Mouse (Mus musculus) neutrophil, adult 83 days (primary cell): ENCODE results near the gene Hp. TPM values are rescaled to one million over a fixed set of nuclear protein-coding genes. Genes with fewer than 3 reads are reported as not detected.

ENCODE experiments used
- total RNA-seq, 2 experiments: library from RNA; stranded (reverse); gene quantifications; one replicate each; pipeline ENCODE4 v1.2.4; 2023

Gene Hp
- total RNA-seq = 1,000 to 10,000 TPM in 1 of 2 experiments, 100 to 1,000 TPM in 1; 961 to 1,018 TPM

GRCm38 (mm10) chr8:109578900-109579301 lies at the start of gene Hp:
TSS of gene Hp (minus strand) at chr8:109579172.

GRCm38 (mm10) chr8:109614243-109615210 lies 35.6 kb upstream of the Hp start, which contains the start of gene Pkd1l3:
TSS of gene Pkd1l3 (plus strand) at chr8:109614517.

DNA sequence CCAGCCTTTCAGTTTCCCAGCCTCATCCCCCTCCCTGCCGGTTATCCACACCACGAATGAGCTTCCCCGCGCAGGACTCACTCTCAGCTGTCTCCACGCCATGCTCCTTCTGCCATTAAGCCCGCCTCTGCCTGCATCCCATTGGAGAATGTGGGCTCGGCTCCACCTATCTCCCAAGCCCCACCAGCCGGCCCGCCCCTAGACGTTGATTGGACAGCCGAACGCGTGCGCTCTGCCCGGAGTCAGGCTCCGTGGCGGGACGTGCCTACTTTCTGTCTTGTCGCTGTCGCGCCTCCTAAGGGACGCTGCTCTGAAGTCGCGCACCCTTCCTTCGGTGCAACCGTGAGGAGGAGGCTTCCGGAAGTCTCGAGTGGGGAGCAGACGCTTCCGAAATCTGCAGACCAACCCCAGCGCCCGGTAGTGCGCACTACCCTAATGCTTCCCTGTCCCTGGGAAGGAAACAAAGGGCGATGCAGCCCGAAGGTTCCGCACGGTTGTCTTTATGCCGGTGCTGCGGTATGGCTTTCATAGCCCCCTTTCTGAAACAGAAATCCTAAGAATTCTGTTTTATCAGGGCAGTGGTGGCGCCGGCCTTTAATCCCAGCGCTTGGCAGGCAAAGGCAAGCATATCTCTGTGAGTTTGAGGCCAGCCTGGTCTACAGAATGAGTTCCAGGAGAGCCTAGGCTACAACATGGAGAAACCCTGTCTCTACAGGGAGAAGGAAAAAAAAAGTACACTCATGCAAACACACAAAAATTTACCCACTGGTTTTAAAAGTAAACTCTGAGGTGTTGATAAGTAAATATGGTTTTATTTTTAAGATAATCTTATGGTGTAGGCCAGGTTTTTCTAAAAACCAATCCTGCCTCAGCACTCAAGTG lies 29.5 kb upstream of the Hp start, which contains the start of gene Dhodh:
Dhodh (minus strand) TSS at position 403 of the 882 bp plus-strand sequence.

DNA sequence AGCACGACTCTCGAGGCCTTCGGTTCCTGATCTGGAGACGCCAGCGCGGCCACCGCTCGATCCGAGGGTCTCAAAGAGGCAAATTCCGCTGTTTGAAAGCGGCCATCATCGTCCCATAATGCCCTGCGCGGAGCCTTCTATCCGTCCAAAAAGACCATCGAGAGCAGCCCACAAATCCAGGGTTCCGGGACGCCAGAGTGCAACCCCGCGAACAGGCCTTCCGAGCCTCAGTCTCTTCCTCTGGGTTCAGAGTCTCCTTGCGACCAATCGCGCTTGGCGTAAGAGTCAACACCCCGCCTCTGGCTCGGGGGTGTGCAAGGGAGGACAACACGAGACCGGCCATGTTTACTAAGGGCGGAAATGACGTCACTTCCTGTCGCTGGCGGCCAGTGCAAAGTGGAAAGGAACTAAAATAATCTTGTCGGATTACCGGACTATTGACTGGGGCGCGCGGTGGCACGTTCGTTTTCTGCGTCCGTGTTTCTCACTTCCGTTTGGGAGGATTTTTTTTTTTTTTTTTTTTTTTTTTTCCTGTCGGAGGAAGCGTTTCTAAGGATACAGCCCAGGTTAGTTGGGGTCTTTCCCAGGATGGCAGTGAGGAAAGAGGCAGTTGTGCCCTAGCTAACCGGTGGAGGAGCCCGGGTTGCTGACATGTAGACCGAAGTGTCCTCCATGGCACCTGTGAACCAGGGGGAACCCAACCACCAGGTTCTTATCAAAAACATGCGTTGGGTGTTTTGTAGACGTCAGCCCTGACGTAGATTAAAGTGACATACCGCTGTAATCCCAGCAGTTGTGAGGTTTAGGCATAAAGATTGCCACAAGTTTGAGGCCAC lies 13.3 kb downstream of the Hp start, which contains the start of the genes Dhx38 and Txnl4b:
Dhx38 (minus strand) TSS at position 364 of the 836 bp plus-strand sequence.
Txnl4b (plus strand) TSS at position 395 of the 836 bp plus-strand sequence.

Other genes with a start within 250 kb of the Hp start
- gene Pmfbp1, start 85.1 kb downstream of the Hp start, total RNA-seq = not detected
- gene Dhx38, start 13.3 kb downstream of the Hp start, total RNA-seq = 10 to 100 TPM; 60.8 to 62.8 TPM
- 10 to 100 TPM; 10.3 to 14.0 TPM for gene Txnl4b, start 13.3 kb downstream of the Hp start, total RNA-seq
- 1 to 10 TPM; 5.4 to 9.0 TPM for gene Dhodh, start 29.5 kb upstream of the Hp start, total RNA-seq
- gene Pkd1l3, start 35.3 kb upstream of the Hp start, total RNA-seq = under 1 TPM in 1 of 2 experiments, not detected in 1; 0.22 TPM
- 10 to 100 TPM; 75.5 to 86.4 TPM for gene Ist1, start 114.1 kb upstream of the Hp start, total RNA-seq
- gene Zfp821, start 126.4 kb upstream of the Hp start, total RNA-seq = 10 to 100 TPM; 12.6 to 14.3 TPM
- 10 to 100 TPM; 28.8 to 30.4 TPM for gene Atxn1l, start 158.6 kb upstream of the Hp start, total RNA-seq
- gene Ap1g1, start 199.4 kb upstream of the Hp start, total RNA-seq = 10 to 100 TPM; 73.2 to 79.5 TPM